Mouse (Mus musculus): ENCODE results near the gene Zfp385b.

- TF ChIP-seq CTCF (IDR thresholded peaks at IDR 0.05; ENCODE audit: borderline replicate concordance, insufficient read depth, low read length), result no peak
- TF ChIP-seq POLR2A (IDR thresholded peaks at IDR 0.05; ENCODE audit: low read depth, low read length), result no peak
These were observed 348.7 kb downstream of the Zfp385b start for GRCm38 (mm10) chr2:77470716-77471115.

Measured in embryonic fibroblast, embryonic 13.5 days (primary cell).